Mouse (Mus musculus): ENCODE measurements around the gene Wdr13.
"Not testable (repeated sequence)": the region's sequence is repeated elsewhere in the genome, so short reads cannot be mapped to it uniquely, and the experiment has no call there.

The Wdr13 gene

DNA sequence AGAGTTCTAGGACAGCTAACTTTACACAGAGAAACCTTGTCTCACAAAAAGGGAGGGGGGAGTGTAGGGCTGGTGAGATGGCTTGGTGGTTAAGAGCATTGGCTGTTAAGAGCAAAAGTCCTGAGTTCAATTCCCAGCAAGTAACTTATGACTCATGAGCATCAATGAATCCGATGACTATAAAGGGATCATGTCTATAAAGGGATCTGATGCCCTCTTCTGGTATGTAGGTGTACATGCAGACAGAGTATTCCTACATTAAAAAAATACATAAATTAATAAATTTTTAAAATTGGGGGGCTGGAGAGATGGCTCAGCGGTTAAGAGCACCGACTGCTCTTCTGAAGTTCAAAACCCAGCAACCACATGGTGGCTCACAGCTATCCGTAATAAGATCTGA lies 17.4 kb downstream of the Wdr13 start:
- intact Hi-C loops (cut with DNase I): loop anchor here (5.0 to 10.0 kb wide), 2 partner anchors 83 to 190 kb away; partner anchors contain the start of gene Eras

DNA sequence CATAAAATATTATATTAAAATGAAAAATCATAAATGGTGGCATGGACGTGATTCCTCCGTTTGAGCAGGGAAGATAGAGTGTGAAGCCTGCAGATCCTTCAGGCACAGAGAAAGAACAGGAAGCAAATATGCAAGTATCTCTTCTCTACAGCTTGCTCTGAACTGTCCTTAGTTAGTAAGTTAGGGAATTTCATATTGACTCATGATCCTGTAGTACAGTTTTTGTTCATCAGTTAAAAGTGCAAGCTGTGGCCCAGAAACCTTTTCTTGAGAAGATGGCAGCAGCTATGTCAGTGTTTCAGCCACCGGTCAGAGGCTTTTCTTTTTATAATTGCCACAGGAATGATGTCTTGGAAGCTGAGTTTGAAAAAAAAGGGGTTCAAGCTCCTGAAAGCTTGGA lies 27.7 kb downstream of the Wdr13 start:
- intact Hi-C loops (cut with DNase I): no loop called here

DNA sequence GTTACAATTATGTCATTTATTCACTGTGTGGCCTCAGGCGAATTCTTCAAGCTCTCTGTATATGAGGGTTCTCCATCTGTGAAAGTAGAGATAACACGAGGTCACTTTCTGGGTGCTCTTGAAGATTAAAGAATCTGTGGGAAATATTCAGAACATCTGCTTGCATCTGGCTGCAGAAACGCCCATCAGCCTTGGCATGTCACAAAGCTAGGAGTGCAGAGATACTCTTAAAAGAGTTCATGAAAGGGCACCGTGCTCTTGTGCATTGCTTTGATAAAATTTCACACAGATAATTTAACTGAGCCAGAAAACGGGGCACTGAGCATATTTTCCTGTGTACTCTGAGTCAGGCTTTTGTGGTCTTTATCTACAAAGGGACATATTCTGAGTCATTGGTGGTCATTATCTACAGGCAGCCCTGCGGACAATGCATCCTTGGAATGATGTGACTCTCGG lies 30.5 kb downstream of the Wdr13 start:
- intact Hi-C loops (cut with DNase I): no loop called here

DNA sequence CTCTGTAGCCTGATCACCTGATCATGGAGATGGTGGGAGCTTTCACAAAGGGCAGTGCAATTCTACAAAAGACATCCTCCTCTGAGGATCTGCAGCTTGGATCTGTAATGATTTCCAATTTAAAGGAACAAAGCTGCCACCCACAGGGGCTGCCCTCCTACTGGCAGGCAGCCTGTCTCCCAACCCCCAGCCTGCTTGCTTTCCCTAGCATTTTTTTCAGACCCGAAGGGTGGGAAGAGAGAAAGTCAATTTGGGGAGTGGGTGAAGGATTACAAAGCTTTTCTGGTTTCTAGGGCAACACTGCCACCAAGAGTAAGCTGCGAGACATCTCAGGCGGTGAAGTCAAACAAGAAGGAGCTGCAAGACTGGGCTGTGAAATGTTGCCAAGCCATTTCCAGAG lies 31.7 kb downstream of the Wdr13 start:
- intact Hi-C loops (cut with DNase I): no loop called here

DNA sequence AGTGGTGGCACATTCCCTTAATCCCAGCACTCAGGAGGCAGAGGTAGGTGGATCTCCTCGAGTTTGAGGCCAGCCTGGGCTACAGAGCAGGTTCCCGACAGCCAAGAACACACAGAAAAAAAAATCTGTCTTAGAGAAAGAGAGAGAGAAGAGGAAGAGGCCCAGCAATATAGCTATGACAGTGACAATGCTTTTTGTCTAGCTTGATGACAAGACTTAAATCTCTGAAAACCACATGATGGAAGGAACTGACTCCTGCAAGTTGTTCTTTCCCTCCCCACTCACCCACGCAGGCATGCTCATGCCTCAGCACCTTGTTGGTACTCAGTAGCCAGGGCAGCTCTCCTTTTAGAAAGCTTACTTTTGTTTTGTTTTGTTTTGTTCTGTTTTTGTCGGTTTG lies 33.3 kb downstream of the Wdr13 start:
- intact Hi-C loops (cut with DNase I): no loop called here

DNA sequence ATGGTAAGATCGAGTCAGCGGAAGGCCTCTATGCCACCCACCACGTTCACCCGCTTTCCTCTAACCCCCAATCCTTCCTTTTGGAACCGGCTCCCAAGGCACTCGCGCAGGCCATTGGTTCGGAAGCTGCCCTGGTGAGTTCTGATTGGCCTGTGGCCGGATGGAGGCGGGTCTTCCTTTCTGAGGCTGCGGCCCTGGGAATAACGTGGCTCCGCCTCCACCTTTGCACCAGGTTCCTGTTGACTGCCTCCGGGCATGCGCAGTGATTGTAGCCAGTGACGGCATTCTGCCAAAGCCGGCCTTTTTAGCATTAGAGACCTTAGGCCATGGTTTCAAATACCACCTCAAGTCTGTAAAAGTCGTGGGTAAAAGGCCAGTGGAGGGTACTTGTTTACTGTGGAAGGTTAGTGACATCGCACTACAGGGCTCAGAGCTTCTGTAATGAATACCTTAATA lies 35.9 kb downstream of the Wdr13 start:
- intact Hi-C loops (cut with DNase I): no loop called here

DNA sequence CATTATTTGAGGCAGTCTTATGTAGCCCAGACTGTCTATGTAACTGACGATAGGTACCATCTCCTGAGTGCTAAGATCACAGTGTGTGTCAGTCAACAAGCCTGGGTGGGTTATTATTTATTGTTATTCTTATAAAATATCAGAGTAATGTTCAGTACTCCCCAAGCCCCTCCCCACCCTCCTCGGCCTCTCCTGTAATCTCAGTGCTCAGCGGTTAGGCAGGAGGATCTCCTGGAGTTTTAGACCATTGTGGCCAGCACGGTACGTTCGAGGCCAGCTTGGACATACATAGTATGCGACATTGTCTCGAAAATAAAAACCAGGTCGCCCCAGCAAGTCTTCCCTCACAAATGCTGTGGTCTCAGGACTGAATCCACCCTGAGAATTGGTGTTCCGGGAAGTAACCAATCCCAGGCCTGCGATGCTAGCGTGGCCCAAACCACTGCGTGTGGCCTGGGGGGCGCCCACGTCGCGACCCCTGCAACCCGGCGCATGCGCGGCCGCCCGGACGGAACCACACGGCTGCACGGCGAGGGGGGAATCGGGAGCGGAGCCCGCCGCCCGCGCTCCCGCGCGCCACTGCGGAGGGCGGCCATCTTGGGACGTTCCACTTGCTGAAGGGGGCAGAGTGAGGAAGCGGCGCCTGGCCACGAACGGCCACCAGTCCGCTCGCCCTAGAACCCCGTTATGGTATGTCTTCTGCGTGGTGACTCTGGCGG lies 36.5 kb downstream of the Wdr13 start:
- intact Hi-C loops (cut with DNase I): not testable (repeated sequence)

DNA sequence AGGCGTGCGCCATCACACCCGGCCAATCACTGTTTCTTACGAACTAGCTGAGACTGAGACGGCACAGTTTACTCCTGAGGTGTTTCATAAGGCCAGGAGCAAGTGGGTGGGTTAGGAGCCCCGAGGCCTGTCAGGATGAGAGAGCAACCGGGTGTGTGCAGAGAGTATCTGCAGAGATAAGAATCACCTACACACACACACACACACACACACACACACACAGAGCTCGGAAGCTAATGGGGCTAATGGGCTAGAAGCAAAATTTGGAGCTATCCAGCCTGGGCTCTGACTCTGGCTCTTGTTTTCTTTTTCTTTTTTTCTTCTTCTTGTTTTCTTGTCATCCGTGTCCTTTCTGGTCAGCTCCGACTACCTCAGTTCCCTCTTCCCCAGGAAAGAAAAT lies 37.1 kb downstream of the Wdr13 start:
- intact Hi-C loops (cut with DNase I): no loop called here

DNA sequence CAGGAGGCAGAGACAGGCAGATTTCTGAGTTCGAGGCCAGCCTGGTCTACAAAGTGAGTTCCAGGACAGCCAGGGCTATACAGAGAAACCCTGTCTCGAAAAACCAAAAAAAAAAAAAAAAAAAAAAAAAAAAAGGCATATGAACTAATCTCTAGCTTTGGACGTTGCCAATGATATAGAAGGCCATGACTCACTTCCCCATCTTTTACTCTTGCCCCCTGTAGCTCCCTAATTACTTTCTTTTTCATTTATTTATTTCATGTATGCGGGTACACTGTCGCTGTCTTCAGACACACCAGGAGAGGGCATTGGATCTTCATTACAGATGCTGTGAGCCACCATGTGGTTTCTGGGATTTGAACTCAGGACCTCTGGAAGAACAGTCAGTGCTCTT lies 41.7 kb downstream of the Wdr13 start:
- intact Hi-C loops (cut with DNase I): not testable (repeated sequence)

DNA sequence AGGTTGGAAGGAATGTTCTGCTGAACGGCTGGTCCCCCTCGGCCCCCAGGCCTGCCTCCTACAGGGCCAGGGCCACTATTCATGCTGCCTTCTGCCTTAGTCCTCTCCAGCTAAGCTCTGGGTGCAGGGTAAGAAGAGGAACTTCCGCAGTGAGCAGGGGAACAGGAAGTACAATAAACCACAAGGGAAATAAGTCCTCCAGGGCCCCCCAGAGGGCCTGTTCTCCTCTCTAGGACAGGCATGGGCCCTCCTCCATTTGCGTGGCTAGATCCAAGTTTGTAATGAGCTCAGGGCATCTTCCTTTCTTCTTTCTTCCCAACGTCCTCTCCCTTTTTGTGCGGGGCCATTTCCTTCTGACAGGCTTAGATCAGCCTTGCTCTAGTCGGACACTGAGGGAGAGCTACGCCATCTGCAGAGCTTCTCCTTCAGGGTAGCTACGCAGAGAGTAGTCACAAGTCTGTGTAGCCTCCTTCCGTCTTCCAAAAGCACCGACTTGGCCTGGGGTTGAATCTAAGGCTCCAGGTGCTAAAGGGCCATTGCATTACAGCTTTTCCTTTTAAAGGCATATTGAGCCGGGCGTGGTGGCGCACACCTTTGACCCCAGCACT lies 42.2 kb downstream of the Wdr13 start, which contains the start of gene Was:
Was (minus strand) TSS at position 153 of the 608 bp plus-strand sequence.
- intact Hi-C loops (cut with DNase I): no loop called here

DNA sequence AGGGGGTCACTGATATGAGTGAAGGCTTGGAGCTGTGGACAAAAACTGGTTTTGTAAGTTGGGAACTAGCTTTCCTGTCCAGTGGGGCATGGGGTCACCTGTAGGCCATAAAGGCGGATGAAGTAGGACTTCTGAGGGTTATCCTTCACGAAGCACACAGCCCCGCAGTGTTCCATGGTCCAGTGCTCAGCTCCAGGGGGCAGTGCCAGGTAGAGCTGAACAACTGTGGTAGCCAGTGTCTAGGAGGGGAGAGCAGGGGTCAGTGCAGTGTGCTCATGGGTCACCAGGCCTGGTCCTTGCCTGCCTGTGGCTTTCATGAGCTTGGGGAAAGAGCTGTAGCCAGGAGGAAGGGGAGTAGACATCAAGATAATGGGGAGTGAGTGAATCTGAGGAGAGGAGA lies 42.9 kb downstream of the Wdr13 start:
- intact Hi-C loops (cut with DNase I): no loop called here

DNA sequence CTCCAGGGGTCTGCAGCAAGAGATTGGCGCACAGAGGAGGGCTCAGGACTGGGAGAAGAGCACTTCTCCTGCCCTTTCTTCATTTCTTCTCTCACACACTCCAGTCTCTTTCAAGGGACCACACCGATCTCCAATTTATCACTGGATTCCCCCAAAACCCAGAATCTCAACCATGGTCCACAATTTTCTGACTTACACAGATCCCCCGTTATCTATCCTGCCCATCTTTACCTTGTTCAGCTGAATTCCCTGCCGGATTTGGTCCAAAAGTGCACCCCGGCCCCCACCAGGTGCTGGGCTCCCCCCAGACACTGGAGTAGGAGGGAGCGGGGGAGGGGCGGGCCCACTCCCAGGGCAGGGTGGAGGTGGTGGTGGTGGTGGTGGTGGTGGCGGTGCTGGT lies 47.1 kb downstream of the Wdr13 start:
- intact Hi-C loops (cut with DNase I): no loop called here

DNA sequence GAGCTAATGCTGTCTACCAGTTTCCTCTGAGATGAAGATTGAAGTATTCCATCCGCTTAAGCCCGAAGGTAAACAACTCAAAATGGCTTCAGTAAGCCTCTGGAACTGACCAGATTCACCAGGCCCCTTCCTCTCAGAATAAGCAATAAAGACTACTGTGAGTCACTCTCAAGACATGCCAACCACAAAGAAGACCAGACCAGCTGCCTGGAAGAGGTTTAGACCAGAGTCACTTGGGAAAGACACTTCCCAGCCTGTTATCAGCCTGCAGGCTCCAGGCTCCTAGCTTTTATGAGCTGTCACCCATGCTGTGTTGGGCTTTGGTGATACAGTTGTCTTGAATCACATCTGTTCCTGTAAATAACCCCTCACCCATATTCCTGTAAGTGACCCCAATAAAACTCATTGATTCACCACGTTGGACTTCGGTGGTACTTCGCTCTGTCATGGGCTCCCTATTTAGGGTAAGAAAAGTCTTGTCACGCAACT lies 47.9 kb downstream of the Wdr13 start:
- intact Hi-C loops (cut with DNase I): no loop called here

DNA sequence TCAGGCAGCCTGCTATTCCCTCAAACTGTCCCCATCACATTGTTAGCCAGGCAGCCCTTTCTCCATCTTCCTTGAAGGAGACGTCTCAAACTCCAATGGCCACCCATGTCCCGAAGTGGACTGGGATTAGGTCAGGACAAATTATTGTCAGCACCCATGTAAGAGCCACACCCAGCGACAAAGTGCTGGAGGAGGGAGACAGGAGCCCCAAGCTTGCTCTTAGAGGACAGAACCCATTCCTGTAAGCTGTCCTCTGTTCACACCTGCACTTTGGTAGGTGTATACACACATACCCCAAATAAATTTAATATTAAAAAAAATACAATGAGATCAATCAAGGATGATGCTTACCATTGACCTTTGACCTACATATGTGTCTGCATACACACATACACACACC lies 57.6 kb downstream of the Wdr13 start:
- intact Hi-C loops (cut with DNase I): no loop called here

DNA sequence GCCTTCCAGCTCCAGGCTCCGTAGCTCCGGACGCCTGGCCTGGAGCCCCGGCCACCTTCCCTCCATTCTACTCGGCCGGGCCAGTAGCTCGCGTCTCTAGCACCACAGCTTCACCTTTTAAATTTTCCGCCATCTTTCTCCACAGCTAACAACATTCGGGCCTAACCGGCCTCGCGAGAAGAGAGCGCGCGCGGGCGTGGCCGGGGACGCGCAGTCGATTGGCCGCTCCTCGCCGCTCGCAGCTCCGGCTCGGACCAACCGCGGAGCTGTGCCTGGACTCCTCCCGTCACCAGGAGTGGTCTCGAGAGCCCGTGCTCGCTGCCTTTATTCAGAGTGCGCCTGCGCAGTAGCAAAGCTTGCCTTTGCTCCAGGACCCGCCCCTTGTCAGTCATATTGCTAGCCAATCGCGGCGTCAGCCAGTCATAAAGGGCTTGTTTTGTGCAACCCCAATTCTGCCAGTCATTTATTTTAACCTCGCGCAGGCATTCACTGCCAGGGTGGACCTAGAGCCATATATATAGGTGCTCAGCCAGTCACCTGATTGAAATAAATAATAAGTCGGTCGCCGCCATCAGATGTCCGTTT lies 58.2 kb downstream of the Wdr13 start, which contains the start of gene Suv39h1:
Suv39h1 (minus strand) TSS at position 331 of the 585 bp plus-strand sequence.
- intact Hi-C loops (cut with DNase I): no loop called here

DNA sequence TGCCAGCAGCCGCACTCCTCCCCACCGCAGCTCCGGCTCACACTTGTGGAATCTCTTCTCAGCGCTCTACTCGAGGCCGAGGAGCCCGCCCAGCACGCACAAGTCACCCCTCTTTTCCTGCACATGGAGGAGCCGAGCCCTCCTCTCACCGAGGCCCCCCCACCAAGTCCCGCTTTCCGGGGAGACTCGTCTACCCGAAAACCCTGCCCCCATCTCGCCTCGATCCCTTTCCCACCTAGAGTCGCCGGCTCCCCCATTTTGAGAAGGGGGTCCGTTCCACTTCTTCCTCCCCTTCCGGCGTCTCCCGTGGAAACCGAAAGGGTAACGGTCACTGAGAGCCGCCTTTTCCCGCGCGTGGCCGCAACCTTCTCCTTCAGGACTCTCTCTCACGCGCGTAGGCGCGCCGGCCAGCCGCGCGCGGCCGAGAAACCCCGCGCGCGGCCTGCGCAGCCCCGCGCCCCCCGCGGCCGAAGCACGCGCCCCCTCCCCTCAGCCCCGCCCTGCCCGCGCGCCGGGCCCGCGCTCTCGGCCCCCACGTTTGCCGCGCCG lies 58.7 kb downstream of the Wdr13 start:
- intact Hi-C loops (cut with DNase I): no loop called here

Measured in adrenal gland (tissue).